Mouse (Mus musculus) intestine, embryonic 14.5 days (tissue): ENCODE measurements around the gene Nrde2. TPM values are rescaled to one million over a fixed set of nuclear protein-coding genes. Genes with fewer than 3 reads are reported as not detected.

Experiments
- ATAC-seq: fragments of 200-750 bp; cut with Nextera tagmentation; replicated peaks from 2 replicates; pipeline ENCODE4 v1.8.0; 2017; ENCODE audit warnings: low read depth, moderate number of reproducible peaks, moderate TSS enrichment, moderate library complexity; ENCODE audit not compliant: low FRiP score, low TSS enrichment
- DNase-seq: peaks from one replicate; pipeline ENCODE4 v3.0.0-alpha.2; 2018; ENCODE audit warnings: low spot score
- H3K27ac ChIP-seq: fragments of 300-500 bp; sonication (generic); 2 replicates; pipeline ENCODE4 v1.5.1; 2014; ENCODE audit warnings: low read depth, mild to moderate bottlenecking, control low read depth
- H3K27me3 ChIP-seq: fragments of 300-500 bp; sonication (generic); replicated peaks from 2 replicates; pipeline ENCODE4 v1.6.1; 2014; ENCODE audit warnings: low read length, control low read depth; ENCODE audit not compliant: control insufficient read depth, insufficient read depth
- H3K36me3 ChIP-seq: fragments of 300-500 bp; sonication (generic); 2 replicates; pipeline ENCODE4 v1.6.1; 2014; ENCODE audit warnings: low read length, control low read depth; ENCODE audit not compliant: control insufficient read depth, insufficient read depth
- H3K4me1 ChIP-seq: fragments of 300-500 bp; sonication (generic); replicated peaks from 2 replicates; pipeline ENCODE4 v1.6.1; 2014; ENCODE audit warnings: low read length, control low read depth, mixed read lengths; ENCODE audit not compliant: control insufficient read depth, insufficient read depth
- H3K4me2 ChIP-seq: fragments of 300-500 bp; sonication (generic); 2 replicates; pipeline ENCODE4 v1.6.1; 2014; ENCODE audit warnings: low read length
- H3K4me3 ChIP-seq: fragments of 300-500 bp; sonication (generic); 2 replicates; pipeline ENCODE4 v1.5.1; 2014; ENCODE audit warnings: low read depth, low read length, control low read depth, mixed read lengths
- H3K9ac ChIP-seq: fragments of 300-500 bp; sonication (generic); 2 replicates; pipeline ENCODE4 v1.6.1; 2014; ENCODE audit warnings: mild to moderate bottlenecking, low read length
- H3K9me3 ChIP-seq: fragments of 300-500 bp; sonication (generic); 2 replicates; pipeline ENCODE4 v1.6.1; 2016; ENCODE audit warnings: low read length, control low read depth; ENCODE audit not compliant: control insufficient read depth
- WGBS: fragments of 180-500 bp; shearing (Covaris S2); extraction: QIAGEN DNeasy Blood & Tissue Kit; methylation state at CpG from one replicate; pipeline ENCODE4 v1.1.7; 2014; 5-methylcytosine and 5-hydroxymethylcytosine counted together
- polyA plus RNA-seq: library from polyadenylated mRNA; unstranded; fragments of >200 nt; fragmentation: Nextera tagmentation; extraction: Ambion mirVana; gene quantifications from 2 replicates; pipeline ENCODE4 v1.2.1, GENCODE M21; 2014

The Nrde2 gene
- polyA plus RNA-seq, 1 experiment from 2014 or later = 13.7 TPM

- Histone ChIP-seq H3K27me3 (no peaks in the 10 kb centered on the region), H3K9ac (no peak overlapping the region), H3K4me3 (no peak overlapping the region), H3K9me3 (no peaks in the 10 kb centered on the region), H3K4me1 (no peaks in the 10 kb centered on the region), H3K4me2 (no peak overlapping the region), H3K36me3 (peaks cover 93% of the 10 kb centered on the region), H3K27ac (no peak overlapping the region)
- WGBS = 90% methylated on average over 11 of the region's 11 CpGs
- peak; percentile 47; the same call in 1 of the 2 replicates for ATAC-seq
- no peak for DNase-seq
These were observed 16.5 kb downstream of the Nrde2 start for GRCm38 (mm10) chr12:100142848-100143523.

DNA sequence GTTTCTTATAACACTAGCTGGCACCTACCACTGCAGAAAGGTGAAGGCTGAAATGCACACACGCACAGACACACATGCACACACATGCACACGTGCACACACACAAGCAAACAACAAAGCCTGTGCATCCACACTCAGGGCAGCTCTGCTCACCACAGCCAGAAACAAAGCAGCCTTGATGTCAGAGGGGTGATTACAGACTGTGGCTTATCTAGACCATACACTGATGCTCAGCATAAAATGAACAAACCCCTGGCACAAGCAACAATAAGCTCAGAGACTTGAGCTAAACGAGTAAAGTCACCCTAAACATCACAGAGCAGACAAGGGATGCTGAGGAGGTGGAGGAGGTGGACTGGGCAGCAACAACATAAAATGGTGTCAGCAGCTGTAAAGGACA lies 24.3 kb downstream of the Nrde2 start:
- Histone ChIP-seq H3K4me1 (no peaks in the 10 kb centered on the region), H3K9me3 (no peaks in the 10 kb centered on the region), H3K4me2 (no peak overlapping the region), H3K9ac (no peak overlapping the region), H3K27ac (no peak overlapping the region), H3K27me3 (no peaks in the 10 kb centered on the region), H3K36me3 (peaks cover 94% of the 10 kb centered on the region), H3K4me3 (no peak overlapping the region)
- WGBS = 91% methylated on average over 3 of the region's 3 CpGs
- DNase-seq (no peak), ATAC-seq (no peak)

- no peak overlapping the region for H3K4me3 ChIP-seq
- H3K36me3 ChIP-seq = peaks cover 94% of the 10 kb centered on the region
- WGBS = 92% methylated on average over 11 of the region's 11 CpGs
- ATAC-seq (no peak), DNase-seq (no peak)
- H3K4me2 ChIP-seq = no peak overlapping the region
- H3K9me3 ChIP-seq = no peaks in the 10 kb centered on the region
- no peak overlapping the region for H3K9ac ChIP-seq
- no peaks in the 10 kb centered on the region for H3K27me3 ChIP-seq
- H3K27ac ChIP-seq = no peak overlapping the region
- H3K4me1 ChIP-seq = no peaks in the 10 kb centered on the region
These were observed 25.0 kb downstream of the Nrde2 start for GRCm38 (mm10) chr12:100134395-100134936.

GRCm38 (mm10) chr12:100131655-100132054 lies 27.8 kb downstream of the Nrde2 start:
- H3K9ac ChIP-seq = no peak overlapping the region
- H3K4me2 ChIP-seq = no peak overlapping the region
- DNase-seq (peak; percentile 86), ATAC-seq (no peak)
- peaks cover 10% of the 10 kb centered on the region for H3K4me1 ChIP-seq
- no peak overlapping the region for H3K27ac ChIP-seq
- peaks cover 82% of the 10 kb centered on the region for H3K36me3 ChIP-seq
- H3K9me3 ChIP-seq = no peaks in the 10 kb centered on the region
- H3K27me3 ChIP-seq = no peaks in the 10 kb centered on the region
- no peak overlapping the region for H3K4me3 ChIP-seq
- 43% methylated on average over 8 of the region's 8 CpGs for WGBS

- Histone ChIP-seq H3K27me3 (no peaks in the 10 kb centered on the region), H3K9ac (no peak overlapping the region), H3K4me1 (peaks cover 10% of the 10 kb centered on the region), H3K4me2 (no peak overlapping the region), H3K27ac (no peak overlapping the region), H3K9me3 (no peaks in the 10 kb centered on the region), H3K4me3 (no peak overlapping the region), H3K36me3 (peaks cover 82% of the 10 kb centered on the region)
- 90% methylated on average over 9 of the region's 9 CpGs for WGBS
- no peak for DNase-seq
- ATAC-seq = no peak
These were observed 28.3 kb downstream of the Nrde2 start for GRCm38 (mm10) chr12:100131167-100131566.

GRCm38 (mm10) chr12:100128961-100129360 lies 30.5 kb downstream of the Nrde2 start:
- H3K4me1 ChIP-seq = peaks cover 10% of the 10 kb centered on the region
- H3K27me3 ChIP-seq = no peaks in the 10 kb centered on the region
- no peaks in the 10 kb centered on the region for H3K9me3 ChIP-seq
- ATAC-seq (no peak), DNase-seq (no peak)
- H3K4me2 ChIP-seq = no peak overlapping the region
- H3K36me3 ChIP-seq = peaks cover 83% of the 10 kb centered on the region
- H3K27ac ChIP-seq = 0 out of 2 replicates have a peak overlapping the region, but pooled peaks have one; percentile 48
- no peak overlapping the region for H3K9ac ChIP-seq
- no peak overlapping the region for H3K4me3 ChIP-seq
- 65% methylated on average over 8 of the region's 8 CpGs for WGBS

DNA sequence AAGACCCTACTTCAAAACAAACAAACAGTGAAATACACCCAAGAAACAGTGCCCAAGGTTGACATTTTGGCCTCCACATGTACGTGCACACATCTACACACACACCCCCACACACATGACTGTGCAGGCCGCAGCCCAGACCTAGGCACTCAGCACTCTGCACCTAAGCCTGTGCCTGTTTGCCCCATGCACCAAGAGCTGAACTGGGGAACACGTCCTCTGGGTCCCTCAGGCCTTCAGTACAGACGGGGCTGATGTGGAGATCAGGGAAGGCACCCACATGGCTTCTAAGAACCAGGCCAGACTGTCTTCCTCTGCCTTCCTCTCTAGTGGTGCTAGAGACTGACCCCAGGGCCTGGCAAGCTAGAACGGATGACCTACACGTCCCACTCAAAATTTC lies 30.9 kb downstream of the Nrde2 start:
- Histone ChIP-seq H3K27me3 (no peaks in the 10 kb centered on the region), H3K4me3 (no peak overlapping the region), H3K9me3 (no peaks in the 10 kb centered on the region), H3K9ac (no peak overlapping the region), H3K4me1 (peaks cover 10% of the 10 kb centered on the region), H3K36me3 (peaks cover 83% of the 10 kb centered on the region), H3K27ac (peak overlapping the region; percentile 48), H3K4me2 (no peak overlapping the region)
- DNase-seq (no peak), ATAC-seq (no peak)
- WGBS = 51% methylated on average over 6 of the region's 6 CpGs

GRCm38 (mm10) chr12:100127866-100128480 lies 31.5 kb downstream of the Nrde2 start:
- 27% methylated on average over 8 of the region's 8 CpGs for WGBS
- Histone ChIP-seq H3K4me2 (no peak overlapping the region), H3K27me3 (no peaks in the 10 kb centered on the region), H3K9me3 (no peaks in the 10 kb centered on the region), H3K4me1 (peaks cover 10% of the 10 kb centered on the region), H3K36me3 (peaks cover 83% of the 10 kb centered on the region), H3K27ac (peak overlapping the region; percentile 48), H3K9ac (no peak overlapping the region), H3K4me3 (no peak overlapping the region)
- DNase-seq = no peak
- ATAC-seq = no peak
